Mouse (Mus musculus) forebrain, embryonic 16.5 days (tissue): ENCODE measurements at regions not wholly inside any gene's neighbourhood (a gene's known extent, or its start where the extent isn't known, plus 50 kb on each side); places are given as distances from the start of the nearest gene placed in this dataset.

Experiments
- ATAC-seq: fragments of 200-750 bp; cut with Nextera tagmentation; 2 replicates; pipeline ENCODE4 v1.8.0; 2017; ENCODE audit warnings: mild to moderate bottlenecking, moderate library complexity
- H3K27ac ChIP-seq: fragments of 300-500 bp; sonication (generic); 2 replicates; pipeline ENCODE4 v1.5.1; 2014; ENCODE audit warnings: low read length, control low read depth
- H3K27me3 ChIP-seq: fragments of 300-500 bp; sonication (generic); replicated peaks from 2 replicates; pipeline ENCODE4 v1.6.1; 2014; ENCODE audit warnings: low read length; ENCODE audit not compliant: control insufficient read depth, insufficient read depth
- H3K36me3 ChIP-seq: fragments of 300-500 bp; sonication (generic); 2 replicates; pipeline ENCODE4 v1.6.1; 2014; ENCODE audit not compliant: control insufficient read depth, insufficient read depth
- H3K4me1 ChIP-seq: fragments of 300-500 bp; sonication (generic); replicated peaks from 2 replicates; pipeline ENCODE4 v1.6.1; 2014; ENCODE audit warnings: low read length; ENCODE audit not compliant: control insufficient read depth, insufficient read depth
- H3K4me2 ChIP-seq: fragments of 300-500 bp; sonication (generic); 2 replicates; pipeline ENCODE4 v1.6.1; 2014; ENCODE audit warnings: mild to moderate bottlenecking, low read length, control low read depth
- H3K4me3 ChIP-seq: fragments of 300-500 bp; sonication (generic); replicated peaks from 2 replicates; pipeline ENCODE4 v1.5.1; 2014; ENCODE audit warnings: mild to moderate bottlenecking, low read length, control low read depth
- H3K9ac ChIP-seq: fragments of 300-500 bp; sonication (generic); replicated peaks from 2 replicates; pipeline ENCODE4 v1.6.1; 2014; ENCODE audit warnings: low read depth, low read length, control low read depth
- H3K9me3 ChIP-seq: fragments of 300-500 bp; sonication (generic); 2 replicates; pipeline ENCODE4 v1.6.1; 2016; ENCODE audit warnings: low read length; ENCODE audit not compliant: control insufficient read depth
- WGBS: fragments of 180-500 bp; shearing (Covaris S2); extraction: QIAGEN DNeasy Blood & Tissue Kit; methylation state at CpG from one replicate; pipeline ENCODE4 v1.1.7; 2014; 5-methylcytosine and 5-hydroxymethylcytosine counted together

GRCm38 (mm10) chr10:8064281-8064680 lies 108.3 kb upstream of the Tab2 start:
- Histone ChIP-seq H3K4me2 (no peak overlapping the region), H3K4me3 (no peak overlapping the region), H3K27me3 (no peaks in the 10 kb centered on the region), H3K9ac (no peak overlapping the region), H3K36me3 (no peaks in the 10 kb centered on the region), H3K9me3 (no peaks in the 10 kb centered on the region), H3K27ac (no peak overlapping the region), H3K4me1 (no peaks in the 10 kb centered on the region)
- whole genome bisulfite sequencing, result 54% methylated on average over 2 of the region's 2 CpGs
- ATAC-seq, result peak; percentile 59

- Histone ChIP-seq H3K4me2 (no peak overlapping the region), H3K27me3 (no peaks in the 10 kb centered on the region), H3K9ac (no peak overlapping the region), H3K36me3 (no peaks in the 10 kb centered on the region), H3K4me1 (no peaks in the 10 kb centered on the region), H3K27ac (peak overlapping the region; percentile 67), H3K4me3 (no peak overlapping the region), H3K9me3 (no peaks in the 10 kb centered on the region)
- peak; percentile 94 for ATAC-seq
- WGBS, result 36% methylated on average over 5 of the region's 5 CpGs
Observed at GRCm38 (mm10) chr10:8063458-8064090, 107.5 kb upstream of the Tab2 start.

GRCm38 (mm10) chr10:8060987-8061386 lies 105.0 kb upstream of the Tab2 start:
- Histone ChIP-seq H3K27me3 (no peaks in the 10 kb centered on the region), H3K4me2 (no peak overlapping the region), H3K4me3 (no peak overlapping the region), H3K36me3 (no peaks in the 10 kb centered on the region), H3K9me3 (no peaks in the 10 kb centered on the region), H3K4me1 (no peaks in the 10 kb centered on the region), H3K9ac (no peak overlapping the region), H3K27ac (no peak overlapping the region)
- ATAC-seq, result no peak

- H3K9ac ChIP-seq, result no peak overlapping the region
- H3K27me3 ChIP-seq, result no peaks in the 10 kb centered on the region
- H3K4me3 ChIP-seq, result no peak overlapping the region
- no peaks in the 10 kb centered on the region for H3K36me3 ChIP-seq
- no peak overlapping the region for H3K27ac ChIP-seq
- 39% methylated on average over 1 of the region's 1 CpGs for WGBS
- ATAC-seq, result no peak
- no peaks in the 10 kb centered on the region for H3K4me1 ChIP-seq
- no peaks in the 10 kb centered on the region for H3K9me3 ChIP-seq
- H3K4me2 ChIP-seq, result no peak overlapping the region
Observed at GRCm38 (mm10) chr10:8059769-8060168, 103.7 kb upstream of the Tab2 start.

- 90% methylated on average over 5 of the region's 5 CpGs for WGBS
- H3K4me1 ChIP-seq, result no peaks in the 10 kb centered on the region
- no peak overlapping the region for H3K9ac ChIP-seq
- no peak overlapping the region for H3K4me2 ChIP-seq
- no peak for ATAC-seq
- no peaks in the 10 kb centered on the region for H3K9me3 ChIP-seq
- no peaks in the 10 kb centered on the region for H3K36me3 ChIP-seq
- no peak overlapping the region for H3K27ac ChIP-seq
- H3K27me3 ChIP-seq, result no peaks in the 10 kb centered on the region
- no peak overlapping the region for H3K4me3 ChIP-seq
Observed at GRCm38 (mm10) chr10:8057855-8058254, 101.8 kb upstream of the Tab2 start.

- Histone ChIP-seq H3K27me3 (no peaks in the 10 kb centered on the region), H3K9ac (no peak overlapping the region), H3K27ac (no peak overlapping the region), H3K4me1 (no peaks in the 10 kb centered on the region), H3K36me3 (no peaks in the 10 kb centered on the region), H3K9me3 (no peaks in the 10 kb centered on the region), H3K4me3 (no peak overlapping the region), H3K4me2 (no peak overlapping the region)
- no peak for ATAC-seq
- WGBS, result 82% methylated on average over 6 of the region's 6 CpGs
Observed at GRCm38 (mm10) chr10:8055293-8055692, 99.3 kb upstream of the Tab2 start.

GRCm38 (mm10) chr10:8043416-8044163 lies 87.6 kb upstream of the Tab2 start:
- 94% methylated on average over 3 of the region's 3 CpGs for WGBS
- H3K9me3 ChIP-seq, result no peaks in the 10 kb centered on the region
- ATAC-seq, result no peak
- no peaks in the 10 kb centered on the region for H3K36me3 ChIP-seq
- H3K4me1 ChIP-seq, result peaks cover 11% of the 10 kb centered on the region; the same call in 1 of the 2 replicates
- H3K4me3 ChIP-seq, result no peak overlapping the region
- no peak overlapping the region for H3K27ac ChIP-seq
- no peak overlapping the region for H3K9ac ChIP-seq
- H3K4me2 ChIP-seq, result no peak overlapping the region
- no peaks in the 10 kb centered on the region for H3K27me3 ChIP-seq

GRCm38 (mm10) chr10:8042306-8042705 lies 86.3 kb upstream of the Tab2 start:
- H3K9me3 ChIP-seq, result no peaks in the 10 kb centered on the region
- no peak; the same call in 1 of the 2 replicates for ATAC-seq
- no peak overlapping the region for H3K4me3 ChIP-seq
- no peak overlapping the region for H3K4me2 ChIP-seq
- H3K36me3 ChIP-seq, result no peaks in the 10 kb centered on the region
- 55% methylated on average over 6 of the region's 6 CpGs for WGBS
- no peaks in the 10 kb centered on the region for H3K27me3 ChIP-seq
- peak overlapping the region; percentile 58; the same call in 1 of the 2 replicates for H3K27ac ChIP-seq
- H3K9ac ChIP-seq, result no peak overlapping the region
- H3K4me1 ChIP-seq, result peaks cover 22% of the 10 kb centered on the region

GRCm38 (mm10) chr10:8041790-8042189 lies 85.8 kb upstream of the Tab2 start:
- Histone ChIP-seq H3K9ac (no peak overlapping the region), H3K9me3 (no peaks in the 10 kb centered on the region), H3K27ac (peak overlapping the region; percentile 70), H3K27me3 (no peaks in the 10 kb centered on the region), H3K4me3 (no peak overlapping the region), H3K4me1 (peaks cover 25% of the 10 kb centered on the region), H3K36me3 (no peaks in the 10 kb centered on the region), H3K4me2 (no peak overlapping the region)
- ATAC-seq, result no peak
- WGBS, result 33% methylated on average over 8 of the region's 8 CpGs
